Mouse (Mus musculus) limb, embryonic 13.5 days (tissue): Measurements from ENCODE around the gene Rps6kb2. TPM values are rescaled to one million over a fixed set of nuclear protein-coding genes. Genes with fewer than 3 reads are reported as not detected.
A peak's percentile ranks its signal among the peaks of the same experiment; 100 is the strongest.

ENCODE experiments used
- ATAC-seq: fragments of 200-750 bp; cut with Nextera tagmentation; 2 replicates; pipeline ENCODE4 v1.8.0; 2017; ENCODE audit warnings: low read depth, moderate number of reproducible peaks, moderate TSS enrichment; ENCODE audit not compliant: low FRiP score
- H3K27ac ChIP-seq: fragments of 300-500 bp; sonication (generic); 2 replicates; pipeline ENCODE4 v1.5.1; 2015; ENCODE audit warnings: inconsistent platforms, mild to moderate bottlenecking, moderate library complexity
- H3K27me3 ChIP-seq: fragments of 300-500 bp; sonication (generic); 2 replicates; pipeline ENCODE4 v1.6.1; 2015; ENCODE audit warnings: mild to moderate bottlenecking, inconsistent platforms
- H3K36me3 ChIP-seq: fragments of 300-500 bp; sonication (generic); 2 replicates; pipeline ENCODE4 v1.6.1; 2015; ENCODE audit warnings: inconsistent platforms, mild to moderate bottlenecking, moderate library complexity
- H3K4me1 ChIP-seq: fragments of 300-500 bp; sonication (generic); 2 replicates; pipeline ENCODE4 v1.6.1; 2015; ENCODE audit warnings: inconsistent platforms
- H3K4me2 ChIP-seq: fragments of 300-500 bp; sonication (generic); replicated peaks from 2 replicates; pipeline ENCODE4 v1.6.1; 2015; ENCODE audit warnings: inconsistent platforms, mild to moderate bottlenecking, moderate library complexity
- H3K4me3 ChIP-seq: fragments of 300-500 bp; sonication (generic); 2 replicates; pipeline ENCODE4 v1.5.1; 2015; ENCODE audit warnings: moderate library complexity, mild to moderate bottlenecking, inconsistent platforms
- H3K9ac ChIP-seq: fragments of 300-500 bp; sonication (generic); 2 replicates; pipeline ENCODE4 v1.6.1; 2015; ENCODE audit warnings: mild to moderate bottlenecking, inconsistent platforms
- H3K9me3 ChIP-seq: fragments of 300-500 bp; sonication (generic); 2 replicates; pipeline ENCODE4 v1.6.1; 2016; ENCODE audit warnings: inconsistent platforms
- WGBS: fragments of 180-500 bp; shearing (Covaris S2); methylation state at CpG from one replicate; pipeline ENCODE4 v1.1.7; 2015; 5-methylcytosine and 5-hydroxymethylcytosine counted together
- polyA plus RNA-seq: library from polyadenylated mRNA; unstranded; fragments of >200 nt; fragmentation: Nextera tagmentation; extraction: Ambion mirVana; gene quantifications from 2 replicates; pipeline ENCODE4 v1.2.1, GENCODE M21; 2015

The Rps6kb2 gene
- polyA plus RNA-seq, result 63.9 and 65.7 TPM in 2 replicates

DNA sequence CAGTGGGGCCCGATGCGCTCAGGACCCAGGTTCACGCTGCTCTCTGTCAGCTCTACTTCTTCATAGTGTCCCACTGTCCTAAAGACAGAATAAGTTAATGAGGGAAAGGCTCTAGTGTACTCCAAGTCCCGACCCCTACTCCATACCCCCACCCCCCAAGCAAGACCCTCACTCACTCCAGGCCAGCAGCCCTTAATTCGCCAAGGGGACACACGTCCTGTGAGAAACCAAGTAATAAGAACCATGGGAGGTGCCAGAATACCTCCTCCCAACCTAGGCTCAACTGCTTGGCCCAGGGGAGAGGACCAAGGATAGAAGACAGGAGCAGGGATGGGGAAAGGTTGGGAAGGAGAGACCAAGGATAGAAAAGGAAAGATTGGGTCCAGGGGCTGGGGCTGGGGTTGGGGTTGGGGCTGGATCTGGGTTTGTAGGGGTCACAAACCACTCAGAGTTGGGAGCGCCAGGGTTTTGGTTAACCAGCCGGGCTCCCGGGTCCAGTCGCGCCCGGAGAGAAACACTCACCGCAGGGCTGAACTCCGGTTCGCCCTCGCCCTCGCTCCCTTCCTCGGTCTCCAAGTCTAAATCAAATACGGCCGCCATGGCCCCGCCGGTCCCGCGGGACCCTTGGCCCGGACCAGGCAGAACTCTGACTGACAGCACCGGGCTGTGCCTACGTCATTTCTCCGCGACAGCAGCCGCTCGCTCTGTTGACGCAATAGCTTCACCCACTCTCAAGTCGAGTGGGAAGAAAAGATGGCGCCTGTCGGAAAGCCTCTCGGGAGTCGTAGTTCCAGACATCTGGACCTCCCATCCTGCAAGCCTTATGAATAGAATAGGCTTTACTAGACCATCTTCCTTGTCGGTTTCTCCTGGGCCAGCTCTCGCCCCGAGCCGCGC, at the start of gene Rps6kb2:
Gene Rps6kb2, minus strand, starts transcription at position 709 of the 897 bp plus-strand sequence.
- Histone ChIP-seq H3K27ac (peak within 1 kb of the TSS; percentile 78), H3K9me3 (no peaks in the 10 kb centered on the region), H3K4me3 (peak within 1 kb of the TSS; percentile 71), H3K4me1 (peaks cover 13% of the 10 kb centered on the region), H3K27me3 (no peaks in the 10 kb centered on the region), H3K36me3 (peaks cover 37% of the 10 kb centered on the region), H3K4me2 (peak within 1 kb of the TSS; percentile 95), H3K9ac (peak within 1 kb of the TSS; percentile 85)
- WGBS, result 7% methylated on average over 42 of the region's 42 CpGs
- ATAC-seq, result peak; percentile 87

GRCm38 (mm10) chr19:4211891-4212588, 48.9 kb upstream of the Rps6kb2 start:
- Histone ChIP-seq H3K36me3 (no peaks in the 10 kb centered on the region), H3K4me1 (peaks cover 45% of the 10 kb centered on the region), H3K9ac (peak overlapping the region; percentile 46; the same call in 1 of the 2 replicates), H3K4me2 (peak overlapping the region; percentile 88), H3K27ac (peak overlapping the region; percentile 82), H3K4me3 (no peak overlapping the region), H3K27me3 (peaks cover 6% of the 10 kb centered on the region; the same call in 1 of the 2 replicates), H3K9me3 (no peaks in the 10 kb centered on the region)
- ATAC-seq, result no peak
- WGBS, result 22% methylated on average over 4 of the region's 4 CpGs

DNA sequence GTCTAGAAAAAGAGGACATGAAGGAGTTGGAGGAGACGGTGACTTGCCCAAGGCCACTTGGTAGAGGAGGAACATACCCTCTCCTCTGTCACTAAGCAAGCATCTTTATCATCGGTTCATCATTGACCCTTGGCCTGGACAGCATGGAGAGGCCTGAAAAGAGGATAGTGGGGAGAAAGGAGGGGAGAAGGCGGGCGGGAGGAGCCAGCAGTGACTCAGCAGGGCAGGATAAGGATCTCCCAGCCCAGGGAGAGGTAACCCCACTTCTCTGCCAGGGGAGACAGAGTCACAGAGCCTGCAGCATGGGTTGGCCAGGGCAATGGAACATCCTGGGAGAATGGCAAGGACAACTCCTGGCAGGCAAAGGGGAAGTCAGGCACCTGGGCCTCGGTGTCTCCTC, 45.4 kb upstream of the Rps6kb2 start:
- Histone ChIP-seq H3K9ac (no peak overlapping the region), H3K27ac (no peak overlapping the region), H3K9me3 (no peaks in the 10 kb centered on the region), H3K36me3 (no peaks in the 10 kb centered on the region), H3K4me1 (peaks cover 26% of the 10 kb centered on the region), H3K27me3 (peaks cover 9% of the 10 kb centered on the region; the same call in 1 of the 2 replicates), H3K4me2 (no peak overlapping the region), H3K4me3 (no peak overlapping the region)
- no peak for ATAC-seq
- WGBS, result 80% methylated on average over 5 of the region's 5 CpGs

DNA sequence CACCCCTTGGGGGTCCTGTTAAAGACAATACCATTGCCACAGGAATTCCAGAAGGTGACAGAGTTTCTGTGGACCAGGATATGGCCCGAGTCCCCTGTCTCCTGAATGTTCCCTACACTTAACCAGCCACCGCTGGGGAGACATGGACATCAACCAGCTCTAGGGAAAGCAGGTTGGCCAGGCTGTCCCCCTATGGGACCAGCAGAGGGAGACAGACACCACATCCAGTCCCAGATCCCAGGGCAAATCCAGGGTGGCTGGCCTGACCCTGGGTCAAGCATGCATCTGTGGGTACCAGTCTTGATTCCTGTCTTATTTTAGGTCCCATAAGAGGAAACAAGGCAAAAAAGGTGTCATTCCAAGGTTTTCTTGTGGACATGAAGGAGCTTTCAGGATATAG, 43.8 kb upstream of the Rps6kb2 start:
- no peaks in the 10 kb centered on the region for H3K9me3 ChIP-seq
- 0 out of 2 replicates have a peak, but pooled peaks have one; percentile 33 for ATAC-seq
- H3K4me2 ChIP-seq, result no peak overlapping the region
- WGBS, result 2% methylated on average over 2 of the region's 2 CpGs
- H3K9ac ChIP-seq, result no peak overlapping the region
- H3K4me3 ChIP-seq, result no peak overlapping the region
- H3K27me3 ChIP-seq, result peaks cover 9% of the 10 kb centered on the region; the same call in 1 of the 2 replicates
- H3K4me1 ChIP-seq, result peaks cover 15% of the 10 kb centered on the region
- no peaks in the 10 kb centered on the region for H3K36me3 ChIP-seq
- no peak overlapping the region for H3K27ac ChIP-seq

- H3K27ac ChIP-seq, result no peak overlapping the region
- peaks cover 23% of the 10 kb centered on the region for H3K4me1 ChIP-seq
- H3K36me3 ChIP-seq, result peaks cover 5% of the 10 kb centered on the region
- H3K9ac ChIP-seq, result no peak overlapping the region
- H3K27me3 ChIP-seq, result 0 out of 2 replicates have a peak, but pooled peaks cover 3% of the 10 kb centered on the region
- WGBS, result 56% methylated on average over 4 of the region's 4 CpGs
- no peak overlapping the region for H3K4me3 ChIP-seq
- H3K4me2 ChIP-seq, result no peak overlapping the region
- ATAC-seq, result no peak
- H3K9me3 ChIP-seq, result no peaks in the 10 kb centered on the region
Measured at GRCm38 (mm10) chr19:4204889-4205288, 41.7 kb upstream of the Rps6kb2 start.

GRCm38 (mm10) chr19:4203604-4204326, 40.6 kb upstream of the Rps6kb2 start:
- peaks cover 25% of the 10 kb centered on the region for H3K4me1 ChIP-seq
- WGBS, result 63% methylated on average over 13 of the region's 13 CpGs
- no peaks in the 10 kb centered on the region for H3K9me3 ChIP-seq
- no peak overlapping the region for H3K9ac ChIP-seq
- H3K36me3 ChIP-seq, result peaks cover 14% of the 10 kb centered on the region
- no peak overlapping the region for H3K27ac ChIP-seq
- no peak for ATAC-seq
- H3K27me3 ChIP-seq, result 0 out of 2 replicates have a peak, but pooled peaks cover 3% of the 10 kb centered on the region
- H3K4me3 ChIP-seq, result no peak overlapping the region
- H3K4me2 ChIP-seq, result no peak overlapping the region

GRCm38 (mm10) chr19:4203148-4203547, 40.0 kb upstream of the Rps6kb2 start:
- WGBS, result 59% methylated on average over 3 of the region's 3 CpGs
- 0 out of 2 replicates have a peak, but pooled peaks cover 3% of the 10 kb centered on the region for H3K27me3 ChIP-seq
- no peak for ATAC-seq
- H3K9ac ChIP-seq, result no peak overlapping the region
- H3K4me3 ChIP-seq, result no peak overlapping the region
- H3K27ac ChIP-seq, result no peak overlapping the region
- peaks cover 25% of the 10 kb centered on the region for H3K4me1 ChIP-seq
- no peaks in the 10 kb centered on the region for H3K9me3 ChIP-seq
- H3K36me3 ChIP-seq, result peaks cover 20% of the 10 kb centered on the region
- no peak overlapping the region for H3K4me2 ChIP-seq

DNA sequence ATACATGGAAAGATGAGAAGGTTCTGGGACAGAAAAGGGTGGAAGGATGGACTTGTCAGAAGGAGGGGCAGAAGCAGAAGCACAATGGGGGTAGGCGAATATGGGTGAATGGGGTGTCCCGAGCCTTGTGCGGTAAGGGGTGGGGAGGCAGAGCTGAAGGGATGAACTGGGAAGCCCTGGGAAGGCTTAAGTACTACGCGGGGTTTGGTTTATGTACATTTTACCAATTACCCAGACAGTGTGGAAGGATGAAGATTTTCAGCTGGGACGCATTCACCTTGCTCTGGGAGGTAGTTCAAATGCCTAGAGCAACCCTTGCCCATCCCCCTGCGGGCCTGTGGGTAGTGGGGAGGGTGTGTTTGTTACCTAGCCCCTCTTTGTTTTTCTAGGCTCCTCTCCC, 39.0 kb upstream of the Rps6kb2 start:
- Histone ChIP-seq H3K27me3 (0 out of 2 replicates have a peak, but pooled peaks cover 3% of the 10 kb centered on the region), H3K9ac (peak overlapping the region; percentile 76), H3K4me2 (peak overlapping the region; percentile 94), H3K36me3 (peaks cover 29% of the 10 kb centered on the region), H3K4me3 (peak overlapping the region; percentile 57), H3K27ac (no peak overlapping the region), H3K9me3 (no peaks in the 10 kb centered on the region), H3K4me1 (peaks cover 28% of the 10 kb centered on the region)
- ATAC-seq, result no peak
- WGBS, result 31% methylated on average over 7 of the region's 7 CpGs

GRCm38 (mm10) chr19:4201291-4201909, 38.2 kb upstream of the Rps6kb2 start, which contains the start of gene Rad9a:
Gene Rad9a, minus strand, starts transcription at chr19:4201662.
- peak within 1 kb of the TSS; percentile 77 for H3K9ac ChIP-seq
- 0 out of 2 replicates have a peak, but pooled peaks cover 2% of the 10 kb centered on the region for H3K27me3 ChIP-seq
- under 1% methylated on average over 34 of the region's 34 CpGs for WGBS
- H3K36me3 ChIP-seq, result peaks cover 37% of the 10 kb centered on the region
- no peaks in the 10 kb centered on the region for H3K9me3 ChIP-seq
- peak within 1 kb of the TSS; percentile 57 for H3K4me3 ChIP-seq
- peak within 1 kb of the TSS; percentile 39 for H3K27ac ChIP-seq
- peaks cover 32% of the 10 kb centered on the region for H3K4me1 ChIP-seq
- ATAC-seq, result peak; percentile 86
- H3K4me2 ChIP-seq, result peak within 1 kb of the TSS; percentile 94

DNA sequence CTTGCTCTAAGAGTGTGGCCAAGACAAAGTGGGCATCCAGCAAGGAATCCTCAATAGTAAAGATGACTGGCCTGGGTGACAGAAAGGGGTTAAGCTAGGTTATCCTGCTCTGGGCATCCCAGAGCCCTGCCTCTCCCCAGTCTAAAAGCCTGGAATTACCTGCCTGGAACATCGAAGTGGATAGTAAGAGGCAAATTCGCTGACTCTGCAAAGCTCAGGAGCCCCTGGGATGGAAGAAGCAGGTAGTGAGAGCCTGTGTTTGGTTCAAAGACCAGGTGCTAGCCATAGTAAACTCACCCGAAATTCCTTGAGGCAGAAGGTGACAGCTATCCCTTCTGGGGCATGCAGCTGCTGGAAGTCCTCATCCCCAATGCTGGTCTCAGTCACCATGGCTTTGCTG, 34.0 kb upstream of the Rps6kb2 start:
- H3K4me3 ChIP-seq, result no peak overlapping the region
- H3K9me3 ChIP-seq, result no peaks in the 10 kb centered on the region
- no peaks in the 10 kb centered on the region for H3K27me3 ChIP-seq
- H3K27ac ChIP-seq, result peak overlapping the region; percentile 34; the same call in 1 of the 2 replicates
- peaks cover 70% of the 10 kb centered on the region for H3K36me3 ChIP-seq
- no peak overlapping the region for H3K9ac ChIP-seq
- peaks cover 50% of the 10 kb centered on the region for H3K4me1 ChIP-seq
- ATAC-seq, result no peak
- H3K4me2 ChIP-seq, result no peak overlapping the region
- 69% methylated on average over 3 of the region's 3 CpGs for WGBS

- Histone ChIP-seq H3K36me3 (peaks cover 70% of the 10 kb centered on the region), H3K27me3 (no peaks in the 10 kb centered on the region), H3K27ac (peak overlapping the region; percentile 34; the same call in 1 of the 2 replicates), H3K9me3 (no peaks in the 10 kb centered on the region), H3K4me2 (no peak overlapping the region), H3K4me3 (no peak overlapping the region), H3K9ac (peak overlapping the region; percentile 25), H3K4me1 (peaks cover 45% of the 10 kb centered on the region)
- ATAC-seq, result no peak
- 11% methylated on average over 5 of the region's 5 CpGs for WGBS
Measured at GRCm38 (mm10) chr19:4196548-4196947, 33.4 kb upstream of the Rps6kb2 start.
